Mouse (Mus musculus): ENCODE results near the gene Alg9.

DNA sequence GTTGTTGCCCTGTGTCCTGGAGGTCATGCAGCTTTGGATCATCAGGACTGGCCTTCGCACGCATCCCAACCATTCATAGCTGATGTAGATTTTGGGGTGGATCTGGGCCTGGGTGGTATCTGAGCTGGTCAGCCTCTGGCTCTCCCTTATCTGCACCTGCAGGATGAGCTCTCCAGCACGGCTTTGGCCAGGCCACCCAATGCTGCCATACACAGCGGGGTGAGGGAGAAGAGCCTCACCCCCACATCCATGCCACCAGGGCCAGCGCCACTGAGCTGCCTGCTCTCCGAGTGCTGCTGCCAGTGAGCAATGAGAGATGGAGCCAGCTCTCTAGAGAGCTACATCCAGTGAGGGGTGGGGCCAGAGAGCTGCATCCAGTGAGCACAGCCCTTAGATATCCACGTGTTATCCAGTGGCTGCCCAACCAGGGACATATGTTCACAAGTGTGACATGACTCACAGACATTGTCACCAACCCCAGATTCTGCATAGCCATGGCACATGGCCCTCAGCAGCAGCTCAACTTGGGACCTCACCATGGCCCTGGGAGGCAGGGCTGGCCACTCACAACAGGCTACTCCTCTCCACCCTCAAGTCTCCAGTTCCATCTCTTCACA, 28.3 kb downstream of the Alg9 start:
- TF ChIP-seq POLR2A (IDR thresholded peaks at IDR 0.05; ENCODE audit: control insufficient read depth, extremely low read depth, insufficient read depth, low read length, poor library complexity), result no peak
- TF ChIP-seq CTCF (IDR thresholded peaks at IDR 0.05; ENCODE audit: borderline replicate concordance, control insufficient read depth, extremely low read depth, insufficient read depth, low read length, poor library complexity), result no peak

Measured in thymus, adult 2 months (tissue).